Mouse (Mus musculus): ENCODE measurements around the gene Gpr137. TPM values are rescaled to one million over a fixed set of nuclear protein-coding genes. Genes with fewer than 3 reads are reported as not detected.
A peak's percentile ranks its signal among the peaks of the same experiment; 100 is the strongest.
"Not testable (repeated sequence)": the region's sequence is repeated elsewhere in the genome, so short reads cannot be mapped to it uniquely, and the experiment has no call there.

Gpr137 gene
- polyA plus RNA-seq, 1 experiment from 2014 or later = 26.9 TPM

DNA sequence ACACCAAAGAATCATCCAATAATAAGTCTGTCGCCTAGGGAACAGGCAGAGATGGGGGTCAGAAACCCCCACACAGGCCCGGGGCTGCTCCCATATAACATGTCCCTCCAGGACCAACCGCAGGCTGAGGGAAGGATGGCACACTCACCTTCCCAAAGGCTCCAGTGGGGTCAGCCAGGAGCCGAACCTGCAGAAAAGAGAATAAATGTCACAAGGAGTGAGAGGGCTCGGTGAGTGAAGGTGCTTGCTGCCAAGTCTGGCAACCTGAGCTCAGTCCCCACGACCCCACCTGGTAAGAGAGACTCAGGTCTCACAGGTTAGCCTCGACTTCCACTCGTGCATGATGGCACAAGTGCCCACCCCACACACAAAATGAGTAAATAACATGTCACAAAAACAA lies 35.2 kb downstream of the Gpr137 start:
- Histone ChIP-seq H3K9ac (peak overlapping the region; percentile 78; the same call in 1 of the 2 replicates), H3K4me1 (peaks cover 28% of the 10 kb centered on the region), H3K27me3 (no peaks in the 10 kb centered on the region), H3K9me3 (no peaks in the 10 kb centered on the region), H3K36me3 (peaks cover 48% of the 10 kb centered on the region), H3K4me3 (no peak overlapping the region), H3K27ac (no peak overlapping the region), H3K4me2 (no peak overlapping the region)
- 93% methylated on average over 8 of the region's 8 CpGs for WGBS
- ATAC-seq (ENCODE audit: insufficient number of reproducible peaks, insufficient read depth, low FRiP score, low TSS enrichment, low read depth) = no peak

DNA sequence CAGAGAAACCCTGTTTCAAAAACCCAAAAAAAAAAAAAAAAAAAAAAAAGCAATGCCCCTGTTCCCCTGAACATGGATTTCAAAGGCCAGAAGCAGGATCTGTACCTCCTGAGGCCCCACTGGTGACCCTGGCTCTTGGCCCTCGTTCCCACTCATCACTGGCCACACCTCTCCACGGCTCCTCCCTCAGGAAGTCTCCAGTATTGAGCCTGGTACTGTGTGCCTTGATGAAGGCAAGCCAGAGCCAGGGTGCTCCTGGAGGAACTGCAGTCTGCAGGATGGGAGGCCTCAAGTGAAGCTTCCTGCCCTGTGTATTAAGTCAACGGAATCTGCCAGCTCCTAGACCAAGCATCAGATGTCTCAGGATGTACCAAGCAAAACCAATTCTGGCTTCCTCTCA lies 36.1 kb downstream of the Gpr137 start:
- H3K36me3 ChIP-seq = peaks cover 40% of the 10 kb centered on the region
- no peak overlapping the region for H3K4me2 ChIP-seq
- H3K27ac ChIP-seq = no peak overlapping the region
- H3K27me3 ChIP-seq = no peaks in the 10 kb centered on the region
- ATAC-seq (ENCODE audit: insufficient number of reproducible peaks, insufficient read depth, low FRiP score, low TSS enrichment, low read depth) = no peak
- no peak overlapping the region for H3K9ac ChIP-seq
- 81% methylated on average over 3 of the region's 3 CpGs for WGBS
- H3K4me3 ChIP-seq = no peak overlapping the region
- peaks cover 22% of the 10 kb centered on the region for H3K4me1 ChIP-seq
- no peaks in the 10 kb centered on the region for H3K9me3 ChIP-seq

GRCm38 (mm10) chr19:6905498-6906159 lies 36.7 kb downstream of the Gpr137 start:
- Histone ChIP-seq H3K4me3 (no peak overlapping the region; the same call in 1 of the 2 replicates), H3K9me3 (no peaks in the 10 kb centered on the region), H3K4me1 (peaks cover 18% of the 10 kb centered on the region), H3K27me3 (no peaks in the 10 kb centered on the region), H3K9ac (peak overlapping the region; percentile 27; the same call in 1 of the 2 replicates), H3K4me2 (no peak overlapping the region), H3K27ac (no peak overlapping the region), H3K36me3 (peaks cover 37% of the 10 kb centered on the region)
- ATAC-seq (ENCODE audit: insufficient number of reproducible peaks, insufficient read depth, low FRiP score, low TSS enrichment, low read depth) = no peak
- WGBS = 91% methylated on average over 11 of the region's 11 CpGs

DNA sequence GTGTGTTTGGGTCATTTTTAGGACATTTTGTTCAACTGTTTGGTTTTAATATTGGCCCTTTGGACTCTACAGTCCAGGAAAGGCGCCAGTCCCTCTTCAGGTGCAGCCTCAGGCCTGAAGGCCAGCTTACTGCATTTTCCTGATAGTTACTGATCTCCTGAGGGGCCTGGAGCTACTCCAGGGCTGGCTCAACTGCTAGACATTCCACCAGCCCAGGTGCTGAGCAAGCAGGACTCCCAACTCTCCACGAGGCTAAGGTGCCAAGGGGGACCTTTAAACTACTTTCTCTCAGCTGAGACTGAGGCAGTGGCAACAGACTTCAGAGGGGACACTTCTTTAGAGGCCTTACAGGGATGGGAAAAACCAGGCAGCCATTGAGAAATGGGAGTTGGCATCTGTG lies 37.4 kb downstream of the Gpr137 start:
- peaks cover 18% of the 10 kb centered on the region for H3K4me1 ChIP-seq
- no peak overlapping the region for H3K9ac ChIP-seq
- no peaks in the 10 kb centered on the region for H3K9me3 ChIP-seq
- H3K27ac ChIP-seq = no peak overlapping the region
- peaks cover 37% of the 10 kb centered on the region for H3K36me3 ChIP-seq
- H3K4me3 ChIP-seq = no peak overlapping the region
- H3K4me2 ChIP-seq = no peak overlapping the region
- no peak for ATAC-seq (ENCODE audit: insufficient number of reproducible peaks, insufficient read depth, low FRiP score, low TSS enrichment, low read depth)
- H3K27me3 ChIP-seq = no peaks in the 10 kb centered on the region
- WGBS = 77% methylated on average over 2 of the region's 2 CpGs

- Histone ChIP-seq H3K4me2 (no peak overlapping the region), H3K27ac (no peak overlapping the region), H3K4me3 (no peak overlapping the region), H3K27me3 (no peaks in the 10 kb centered on the region), H3K4me1 (peaks cover 10% of the 10 kb centered on the region), H3K36me3 (peaks cover 37% of the 10 kb centered on the region), H3K9ac (no peak overlapping the region), H3K9me3 (no peaks in the 10 kb centered on the region)
- ATAC-seq (ENCODE audit: insufficient number of reproducible peaks, insufficient read depth, low FRiP score, low TSS enrichment, low read depth) = no peak
- WGBS = 88% methylated on average over 1 of the region's 1 CpGs
Observed at GRCm38 (mm10) chr19:6903031-6903430, 39.2 kb downstream of the Gpr137 start.

- 86% methylated on average over 4 of the region's 4 CpGs for WGBS
Observed at GRCm38 (mm10) chr19:6899641-6900040, 42.6 kb downstream of the Gpr137 start.

GRCm38 (mm10) chr19:6895608-6896305 lies 46.5 kb downstream of the Gpr137 start:
- H3K9me3 ChIP-seq; H3K9ac ChIP-seq; H3K27me3 ChIP-seq; H3K4me1 ChIP-seq; H3K4me3 ChIP-seq; H3K4me2 ChIP-seq; ATAC-seq (ENCODE audit: insufficient number of reproducible peaks, insufficient read depth, low FRiP score, low TSS enrichment, low read depth); H3K36me3 ChIP-seq; H3K27ac ChIP-seq: not testable (repeated sequence)
- WGBS = 82% methylated on average over 18 of the region's 18 CpGs

More at GRCm38 (mm10) chr19:6899641-6900040, 42.6 kb downstream of the Gpr137 start:
- no peak for ATAC-seq (ENCODE audit: insufficient number of reproducible peaks, insufficient read depth, low FRiP score, low TSS enrichment, low read depth)
- H3K9ac ChIP-seq = no peak overlapping the region
- no peak overlapping the region for H3K27ac ChIP-seq
- no peaks in the 10 kb centered on the region for H3K4me1 ChIP-seq
- H3K4me2 ChIP-seq = no peak overlapping the region
- H3K27me3 ChIP-seq = no peaks in the 10 kb centered on the region
- H3K4me3 ChIP-seq = no peak overlapping the region
- peaks cover 6% of the 10 kb centered on the region; the same call in 1 of the 2 replicates for H3K9me3 ChIP-seq
- H3K36me3 ChIP-seq = peaks cover 8% of the 10 kb centered on the region; the same call in 1 of the 2 replicates

- no peaks in the 10 kb centered on the region for H3K36me3 ChIP-seq
- H3K27me3 ChIP-seq = no peaks in the 10 kb centered on the region
- 90% methylated on average over 14 of the region's 14 CpGs for WGBS
- H3K9me3 ChIP-seq = peaks cover 6% of the 10 kb centered on the region; the same call in 1 of the 2 replicates
- no peak overlapping the region for H3K4me3 ChIP-seq
- H3K9ac ChIP-seq = no peak overlapping the region
- H3K27ac ChIP-seq = no peak overlapping the region
- H3K4me1 ChIP-seq = no peaks in the 10 kb centered on the region
- no peak overlapping the region for H3K4me2 ChIP-seq
- ATAC-seq (ENCODE audit: insufficient number of reproducible peaks, insufficient read depth, low FRiP score, low TSS enrichment, low read depth) = no peak
Observed at GRCm38 (mm10) chr19:6893731-6894451, 48.4 kb downstream of the Gpr137 start.

DNA sequence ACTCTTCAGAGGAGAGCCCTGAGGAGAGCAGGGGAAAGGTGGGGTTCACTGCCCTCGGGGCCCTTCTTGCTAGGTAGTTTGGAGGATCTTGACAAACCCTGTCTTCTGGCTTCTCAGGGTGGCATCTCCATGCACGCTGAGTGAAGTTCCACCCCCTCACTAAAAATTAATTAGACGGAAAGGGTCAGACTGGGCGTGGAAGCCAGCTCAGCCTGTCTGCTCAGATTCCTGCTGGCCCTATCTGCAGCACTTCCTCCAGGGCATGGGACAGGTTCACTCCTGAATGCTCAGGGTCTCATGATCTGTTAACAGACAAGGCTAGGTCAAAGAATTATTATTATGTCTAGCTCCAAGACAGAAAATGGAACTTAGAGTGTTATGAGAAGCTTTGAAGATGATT lies 49.8 kb downstream of the Gpr137 start:
- no peaks in the 10 kb centered on the region for H3K36me3 ChIP-seq
- no peaks in the 10 kb centered on the region for H3K4me1 ChIP-seq
- H3K27me3 ChIP-seq = no peaks in the 10 kb centered on the region
- no peak overlapping the region for H3K9ac ChIP-seq
- 54% methylated on average over 4 of the region's 4 CpGs for WGBS
- H3K27ac ChIP-seq = no peak overlapping the region
- H3K9me3 ChIP-seq = peaks cover 6% of the 10 kb centered on the region; the same call in 1 of the 2 replicates
- no peak for ATAC-seq (ENCODE audit: insufficient number of reproducible peaks, insufficient read depth, low FRiP score, low TSS enrichment, low read depth)
- H3K4me2 ChIP-seq = no peak overlapping the region
- H3K4me3 ChIP-seq = no peak overlapping the region

Measured in embryonic facial prominence, embryonic 13.5 days (tissue).